Mouse (Mus musculus) thymus, postnatal 0 days (tissue): ENCODE measurements around the gene Fance. TPM values are rescaled to one million over a fixed set of nuclear protein-coding genes. Genes with fewer than 3 reads are reported as not detected.
"Not testable (repeated sequence)": the region's sequence is repeated elsewhere in the genome, so short reads cannot be mapped to it uniquely, and the experiment has no call there.

Experiments
- DNase-seq: peaks from one replicate; pipeline ENCODE4 v3.0.0-alpha.2; 2015; ENCODE audit warnings: low spot score
- polyA plus RNA-seq: library from polyadenylated mRNA; unstranded; fragments of >200 nt; fragmentation: Nextera tagmentation; extraction: Ambion mirVana; gene quantifications from 2 replicates; pipeline ENCODE4 v1.2.1, GENCODE M21; 2015

Gene Fance
- polyA plus RNA-seq, 1 experiment from 2014 or later: 27.6 TPM

GRCm38 (mm10) chr17:28348211-28348610 lies 34.9 kb downstream of the Fance start:
- DNase-seq: no peak

DNA sequence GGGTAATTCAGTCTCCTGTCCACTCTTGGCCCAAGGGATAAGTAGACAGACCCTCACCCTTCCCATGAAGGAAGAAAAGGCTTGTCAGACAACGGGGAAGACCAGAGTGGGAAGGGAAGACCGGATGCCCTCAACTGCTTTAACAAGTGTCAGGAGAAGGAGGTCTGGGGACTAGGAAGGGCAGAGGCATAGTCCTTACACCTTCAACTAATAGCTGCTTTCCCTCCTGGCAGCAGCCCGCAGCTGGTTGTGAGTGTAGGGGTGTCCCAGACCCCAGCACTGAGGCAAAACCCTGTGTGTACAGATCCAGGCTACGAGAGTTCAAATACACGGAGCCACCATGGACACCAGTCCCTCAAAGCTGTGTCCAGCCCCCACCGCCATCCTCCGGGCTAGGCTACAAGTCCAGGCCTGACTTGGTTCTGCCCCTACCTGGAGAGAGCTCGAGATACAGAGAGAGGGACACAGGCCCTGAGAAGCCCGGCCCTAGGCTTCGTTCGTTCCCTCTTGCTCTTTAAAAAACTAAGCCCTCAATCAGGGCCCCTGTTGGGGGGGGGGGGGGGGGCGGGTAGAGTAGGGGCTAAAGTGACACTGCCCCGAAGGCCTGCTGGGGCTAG lies 36.1 kb downstream of the Fance start:
- no peak for DNase-seq

DNA sequence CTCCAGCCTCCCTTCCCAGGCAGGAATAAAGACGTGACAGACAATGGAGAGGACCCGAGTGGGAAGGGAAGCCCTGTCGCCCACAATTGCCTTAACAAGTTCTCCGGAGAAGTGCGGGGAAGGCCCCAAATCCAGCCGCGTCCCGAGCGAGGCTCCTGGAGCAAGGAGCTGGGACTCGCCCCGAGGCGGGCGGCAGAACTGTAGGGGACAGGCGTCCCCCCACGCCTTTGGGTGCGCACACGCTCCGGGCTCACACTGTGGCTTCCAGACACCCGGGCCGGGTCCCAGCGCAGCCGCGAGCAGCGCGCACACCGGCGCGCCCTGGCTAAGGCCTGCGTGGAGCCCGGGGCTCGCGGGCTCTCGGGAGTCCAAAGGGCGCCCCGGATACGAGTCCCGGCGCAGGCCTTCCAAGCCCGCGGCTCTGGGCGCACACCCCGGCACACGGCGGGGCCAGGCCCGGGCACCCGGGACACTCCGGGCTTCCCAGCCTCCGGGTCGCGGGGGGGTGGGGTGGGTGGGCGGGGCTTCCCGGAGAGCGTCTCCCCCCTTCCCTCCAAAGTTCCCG lies 36.7 kb downstream of the Fance start:
- DNase-seq: peak; percentile 37

- peak; percentile 80 for DNase-seq
Measured at GRCm38 (mm10) chr17:28350466-28351352, 37.4 kb downstream of the Fance start, which contains the start of gene Tead3. Gene Tead3, minus strand, starts transcription at chr17:28350817.

- DNase-seq: peak; percentile 57
Measured at GRCm38 (mm10) chr17:28351353-28351890, 38.1 kb downstream of the Fance start.

DNA sequence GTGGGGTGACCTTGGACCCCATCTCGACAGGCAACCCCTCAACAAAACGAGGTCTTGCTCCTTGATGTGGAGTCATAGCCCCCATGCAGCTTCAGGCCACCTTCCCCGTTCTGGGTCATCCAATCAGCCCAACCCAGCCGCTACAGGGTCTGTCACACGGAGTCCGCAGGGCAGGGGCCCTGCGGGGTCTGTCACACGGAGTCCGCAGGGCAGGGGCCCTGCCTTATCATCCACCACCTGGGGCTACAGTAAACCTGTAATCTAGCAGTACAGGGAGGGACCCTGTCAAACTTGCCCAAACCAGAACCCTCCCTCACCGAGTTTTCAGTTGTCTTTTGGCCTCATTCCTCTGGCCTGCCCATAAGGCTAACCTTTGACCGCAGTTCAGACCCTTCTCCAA lies 38.7 kb downstream of the Fance start:
- DNase-seq: no peak

GRCm38 (mm10) chr17:28355871-28356270 lies 42.6 kb downstream of the Fance start:
- no peak for DNase-seq

DNA sequence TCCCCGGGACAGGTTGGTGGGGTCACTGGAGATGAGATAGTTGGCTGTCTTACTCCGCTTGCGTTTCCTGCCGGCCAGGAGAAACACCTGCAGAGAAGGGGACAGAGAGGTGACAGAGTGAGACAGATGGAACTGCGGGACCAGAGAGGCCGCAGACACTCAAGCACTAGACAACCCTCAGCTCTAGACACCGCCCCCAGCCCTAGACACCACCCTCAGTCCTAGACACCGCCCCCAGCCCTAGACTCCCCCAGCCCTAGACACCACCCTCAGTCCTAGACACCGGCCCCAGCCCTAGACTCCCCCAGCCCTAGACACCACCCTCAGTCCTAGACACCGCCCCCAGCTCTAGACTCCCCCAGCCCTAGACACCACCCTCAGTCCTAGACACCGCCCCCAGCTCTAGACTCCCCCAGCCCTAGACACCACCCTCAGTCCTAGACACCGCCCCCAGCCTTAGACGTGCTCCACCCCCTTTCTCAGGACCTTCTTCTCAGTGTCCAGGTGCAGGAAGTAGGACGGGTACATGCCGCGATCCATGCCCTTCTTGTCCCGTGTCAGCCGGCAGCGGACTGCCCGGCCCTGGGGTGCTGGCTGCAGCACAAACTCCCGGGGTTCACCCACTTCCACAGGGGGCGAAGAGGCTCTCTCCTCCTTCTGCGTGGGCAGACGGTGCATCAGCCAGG lies 45.4 kb downstream of the Fance start:
- DNase-seq: not testable (repeated sequence)

- no peak for DNase-seq
Measured at GRCm38 (mm10) chr17:28360531-28361277, 47.4 kb downstream of the Fance start.

- no peak for DNase-seq
Measured at GRCm38 (mm10) chr17:28361921-28362652, 48.8 kb downstream of the Fance start.

GRCm38 (mm10) chr17:28362653-28363292 lies 49.5 kb downstream of the Fance start:
- DNase-seq: no peak

- no peak for DNase-seq
Measured at GRCm38 (mm10) chr17:28363507-28363906, 50.2 kb downstream of the Fance start.

- DNase-seq: no peak
Measured at GRCm38 (mm10) chr17:28365122-28365521, 51.8 kb downstream of the Fance start, which contains the start of gene Tulp1. Gene Tulp1, minus strand, starts transcription at chr17:28365222.

DNA sequence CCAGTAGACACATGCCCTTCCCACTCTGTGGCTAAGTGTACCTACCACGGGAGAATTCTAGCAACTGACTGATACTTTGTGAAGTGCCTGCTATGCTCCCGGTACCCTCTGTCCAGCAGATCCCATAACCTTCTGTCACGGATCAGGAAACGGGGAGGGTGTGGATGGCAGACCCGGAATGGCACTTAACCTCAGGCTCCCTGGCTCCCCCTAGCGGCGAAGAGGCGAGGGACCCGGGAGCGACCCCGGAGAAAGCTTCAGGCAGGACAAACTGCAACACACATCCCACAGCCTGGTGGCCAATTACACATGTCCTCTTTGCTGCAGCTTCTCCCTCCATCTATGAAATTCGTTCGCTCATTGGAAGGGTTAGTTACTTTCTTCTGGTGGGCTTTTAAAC lies 55.1 kb downstream of the Fance start:
- peak; percentile 78 for DNase-seq

- DNase-seq: no peak
Measured at GRCm38 (mm10) chr17:28369056-28369455, 55.7 kb downstream of the Fance start.

DNA sequence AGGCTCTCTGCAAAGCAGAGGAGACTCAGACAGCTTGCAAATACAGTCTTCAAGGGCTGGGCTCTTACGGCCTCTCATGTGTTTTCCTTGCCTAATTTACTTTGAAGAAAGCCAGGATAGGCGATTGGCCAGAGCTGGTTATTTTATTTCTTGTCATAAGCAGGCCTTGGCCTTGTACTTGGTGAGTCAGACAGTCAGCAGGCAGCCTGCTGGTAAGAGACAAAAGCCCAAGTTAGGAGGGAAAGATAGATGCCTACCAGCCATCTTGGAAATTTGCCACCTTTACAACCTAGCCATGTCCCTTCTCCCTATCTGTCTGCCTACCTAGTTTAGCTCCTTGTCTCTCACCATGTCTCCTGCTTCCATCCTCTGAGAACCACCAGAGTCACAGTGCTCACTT lies 58.0 kb downstream of the Fance start:
- DNase-seq: no peak

DNA sequence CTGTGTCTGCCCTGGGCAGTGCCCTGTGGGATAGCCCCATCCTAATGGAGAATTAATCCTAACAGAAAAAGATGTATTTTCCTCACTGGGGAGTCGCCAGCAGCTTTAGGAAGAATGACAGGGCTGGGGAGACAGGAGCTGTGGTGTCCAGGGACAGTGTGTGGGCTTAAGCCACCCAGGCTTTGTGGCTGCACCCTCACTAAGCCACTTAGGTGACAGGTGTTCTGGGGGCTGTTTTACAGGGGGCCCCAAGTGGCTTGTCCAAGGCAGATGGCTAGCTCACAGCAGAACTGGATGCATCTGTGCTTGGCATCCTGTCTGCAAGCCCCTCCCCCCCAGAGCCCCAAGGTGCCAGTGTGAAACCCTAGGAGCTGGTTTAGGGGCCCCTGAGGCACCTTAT lies 58.6 kb downstream of the Fance start:
- peak; percentile 44 for DNase-seq

- DNase-seq: peak; percentile 90
Measured at GRCm38 (mm10) chr17:28373821-28374220, 60.5 kb downstream of the Fance start.

GRCm38 (mm10) chr17:28374494-28374893 lies 61.2 kb downstream of the Fance start:
- peak; percentile 91 for DNase-seq
